Mouse (Mus musculus): Measurements from ENCODE around the gene Kcp. TPM values are rescaled to one million over a fixed set of nuclear protein-coding genes. Genes with fewer than 3 reads are reported as not detected.
A peak's percentile ranks its signal among the peaks of the same experiment; 100 is the strongest.

Gene Kcp
- polyA plus RNA-seq, 1 experiment from 2014 or later = 16.9 TPM

DNA sequence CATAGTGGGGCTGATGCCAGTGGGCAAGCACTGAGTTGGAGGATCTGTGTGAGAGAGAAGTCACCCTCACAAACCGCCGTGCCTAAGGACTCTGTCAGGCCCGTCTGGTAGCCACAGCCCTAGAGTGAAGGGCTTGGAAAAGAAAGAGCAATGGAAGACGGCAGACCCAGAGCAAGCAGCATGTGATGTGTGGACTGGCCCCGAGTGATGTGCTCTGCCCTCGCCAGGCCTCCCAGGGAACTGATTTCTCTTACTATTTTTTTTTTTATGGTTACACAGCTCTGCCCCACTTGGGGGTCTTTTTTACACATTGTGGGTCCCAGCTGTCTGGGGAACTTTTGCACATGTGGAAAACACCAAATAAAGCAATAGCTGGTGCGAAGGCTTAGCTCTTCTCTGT is 46.2 kb downstream of the Kcp start:
- H3K36me3 ChIP-seq (ENCODE audit: control insufficient read depth, insufficient read depth, low read length) = peaks cover 3% of the 10 kb centered on the region; the same call in 1 of the 2 replicates
- H3K27ac ChIP-seq (ENCODE audit: low read length) = no peak overlapping the region
- no peak overlapping the region for H3K9ac ChIP-seq (ENCODE audit: low read length)
- no peaks in the 10 kb centered on the region for H3K9me3 ChIP-seq (replicated peaks; ENCODE audit: control insufficient read depth, low read length)
- no peaks in the 10 kb centered on the region for H3K27me3 ChIP-seq (ENCODE audit: control insufficient read depth, insufficient read depth, low read length)
- H3K4me3 ChIP-seq (replicated peaks; ENCODE audit: low read length) = no peak overlapping the region
- H3K4me2 ChIP-seq (ENCODE audit: low read depth, low read length) = no peak overlapping the region
- no peak for ATAC-seq (ENCODE audit: insufficient read depth, low FRiP score)
- H3K4me1 ChIP-seq (ENCODE audit: control insufficient read depth, insufficient read depth, low read length) = no peaks in the 10 kb centered on the region
- 55% methylated on average over 7 of the region's 7 CpGs for WGBS

DNA sequence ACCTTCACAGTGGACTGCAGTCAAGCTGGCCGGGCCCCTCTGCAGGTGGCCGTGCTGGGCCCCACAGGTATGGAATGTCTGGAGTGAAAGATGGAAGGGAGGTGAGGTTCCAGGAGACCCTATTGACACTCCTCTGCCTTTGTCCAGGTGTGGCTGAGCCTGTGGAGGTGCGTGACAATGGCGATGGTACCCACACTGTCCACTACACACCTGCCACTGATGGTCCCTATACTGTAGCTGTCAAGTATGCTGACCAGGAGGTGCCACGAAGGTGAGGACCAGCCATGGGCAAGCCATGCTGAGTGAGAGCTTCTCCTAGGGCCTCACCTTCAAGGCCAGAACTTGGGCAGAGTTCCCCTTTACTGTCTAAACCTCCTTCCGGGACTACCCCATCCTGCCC is 57.1 kb downstream of the Kcp start:
- no peak for ATAC-seq (ENCODE audit: insufficient read depth, low FRiP score)
- Histone ChIP-seq H3K4me2 (ENCODE audit: low read depth, low read length) (no peak overlapping the region), H3K4me1 (ENCODE audit: control insufficient read depth, insufficient read depth, low read length) (no peaks in the 10 kb centered on the region), H3K27ac (ENCODE audit: low read length) (no peak overlapping the region), H3K9ac (ENCODE audit: low read length) (no peak overlapping the region), H3K4me3 (replicated peaks; ENCODE audit: low read length) (no peak overlapping the region), H3K27me3 (ENCODE audit: control insufficient read depth, insufficient read depth, low read length) (no peaks in the 10 kb centered on the region), H3K9me3 (replicated peaks; ENCODE audit: control insufficient read depth, low read length) (no peaks in the 10 kb centered on the region), H3K36me3 (ENCODE audit: control insufficient read depth, insufficient read depth, low read length) (0 out of 2 replicates have a peak, but pooled peaks cover 9% of the 10 kb centered on the region)
- WGBS = 93% methylated on average over 6 of the region's 6 CpGs

DNA sequence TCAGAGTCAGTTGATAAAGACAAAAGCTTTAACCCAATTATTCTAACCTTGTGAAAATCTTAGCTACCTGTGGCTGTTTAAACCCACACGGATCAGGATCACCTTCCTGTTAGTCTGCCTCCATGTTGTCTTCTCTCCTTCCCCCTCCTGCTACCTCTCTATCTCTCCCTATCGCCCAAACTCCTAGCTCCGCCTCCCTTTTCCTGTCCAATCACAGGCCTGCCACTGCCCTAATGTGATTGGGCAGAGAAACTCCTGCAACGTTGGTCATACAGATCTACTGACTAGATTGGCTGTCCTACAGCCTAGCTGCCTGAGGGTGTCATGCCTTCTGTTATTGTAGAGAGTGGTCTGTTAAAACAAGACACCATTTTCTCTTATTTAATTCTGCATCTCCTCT is 57.9 kb downstream of the Kcp start:
- no peaks in the 10 kb centered on the region for H3K9me3 ChIP-seq (replicated peaks; ENCODE audit: control insufficient read depth, low read length)
- no peaks in the 10 kb centered on the region for H3K27me3 ChIP-seq (ENCODE audit: control insufficient read depth, insufficient read depth, low read length)
- no peak overlapping the region for H3K9ac ChIP-seq (ENCODE audit: low read length)
- no peak for ATAC-seq (ENCODE audit: insufficient read depth, low FRiP score)
- no peaks in the 10 kb centered on the region for H3K4me1 ChIP-seq (ENCODE audit: control insufficient read depth, insufficient read depth, low read length)
- H3K4me2 ChIP-seq (ENCODE audit: low read depth, low read length) = no peak overlapping the region
- 34% methylated on average over 4 of the region's 4 CpGs for WGBS
- H3K4me3 ChIP-seq (replicated peaks; ENCODE audit: low read length) = no peak overlapping the region
- H3K36me3 ChIP-seq (ENCODE audit: control insufficient read depth, insufficient read depth, low read length) = 0 out of 2 replicates have a peak, but pooled peaks cover 14% of the 10 kb centered on the region
- H3K27ac ChIP-seq (ENCODE audit: low read length) = no peak overlapping the region

DNA sequence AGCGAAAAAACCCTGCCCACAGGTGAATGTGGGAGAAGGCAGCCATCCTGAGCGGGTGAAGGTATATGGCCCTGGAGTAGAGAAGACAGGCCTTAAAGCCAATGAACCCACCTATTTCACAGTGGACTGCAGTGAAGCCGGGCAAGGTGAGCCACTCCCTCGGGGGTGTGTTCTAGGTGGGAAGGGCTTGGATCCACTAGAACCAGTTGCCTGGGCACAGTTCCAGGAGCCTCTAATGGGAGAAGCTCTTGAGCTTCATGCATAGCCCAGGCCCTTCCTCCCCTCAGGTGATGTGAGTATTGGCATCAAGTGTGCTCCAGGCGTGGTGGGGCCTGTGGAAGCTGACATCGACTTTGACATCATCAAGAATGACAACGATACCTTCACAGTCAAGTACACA is 62.4 kb downstream of the Kcp start:
- Histone ChIP-seq H3K27ac (ENCODE audit: low read length) (no peak overlapping the region), H3K4me2 (ENCODE audit: low read depth, low read length) (no peak overlapping the region), H3K9ac (ENCODE audit: low read length) (no peak overlapping the region), H3K4me3 (replicated peaks; ENCODE audit: low read length) (no peak overlapping the region), H3K4me1 (ENCODE audit: control insufficient read depth, insufficient read depth, low read length) (no peaks in the 10 kb centered on the region), H3K9me3 (replicated peaks; ENCODE audit: control insufficient read depth, low read length) (no peaks in the 10 kb centered on the region), H3K36me3 (ENCODE audit: control insufficient read depth, insufficient read depth, low read length) (peaks cover 9% of the 10 kb centered on the region; the same call in 1 of the 2 replicates), H3K27me3 (ENCODE audit: control insufficient read depth, insufficient read depth, low read length) (no peaks in the 10 kb centered on the region)
- WGBS = 93% methylated on average over 7 of the region's 7 CpGs
- no peak for ATAC-seq (ENCODE audit: insufficient read depth, low FRiP score)

DNA sequence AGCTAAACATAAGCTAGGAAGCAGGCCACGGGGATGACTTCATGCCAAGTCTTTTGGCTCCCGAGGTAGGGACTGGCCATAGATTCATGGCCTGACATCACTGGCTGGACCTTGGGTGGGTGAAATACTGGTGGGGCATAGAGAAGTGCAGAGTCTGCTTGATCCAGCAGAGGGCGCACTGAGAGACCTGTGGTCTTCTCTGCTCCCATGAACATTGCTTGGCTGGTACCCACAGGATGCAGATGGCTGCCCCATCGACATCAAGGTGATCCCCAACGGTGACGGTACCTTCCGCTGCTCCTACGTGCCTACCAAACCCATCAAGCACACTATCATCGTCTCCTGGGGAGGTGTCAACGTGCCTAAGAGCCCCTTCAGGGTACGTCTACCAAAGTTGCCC is 63.0 kb downstream of the Kcp start:
- Histone ChIP-seq H3K36me3 (ENCODE audit: control insufficient read depth, insufficient read depth, low read length) (peaks cover 9% of the 10 kb centered on the region; the same call in 1 of the 2 replicates), H3K4me3 (replicated peaks; ENCODE audit: low read length) (no peak overlapping the region), H3K9me3 (replicated peaks; ENCODE audit: control insufficient read depth, low read length) (no peaks in the 10 kb centered on the region), H3K27me3 (ENCODE audit: control insufficient read depth, insufficient read depth, low read length) (no peaks in the 10 kb centered on the region), H3K9ac (ENCODE audit: low read length) (no peak overlapping the region), H3K4me1 (ENCODE audit: control insufficient read depth, insufficient read depth, low read length) (no peaks in the 10 kb centered on the region), H3K4me2 (ENCODE audit: low read depth, low read length) (no peak overlapping the region), H3K27ac (ENCODE audit: low read length) (no peak overlapping the region)
- 67% methylated on average over 11 of the region's 11 CpGs for WGBS
- no peak for ATAC-seq (ENCODE audit: insufficient read depth, low FRiP score)

DNA sequence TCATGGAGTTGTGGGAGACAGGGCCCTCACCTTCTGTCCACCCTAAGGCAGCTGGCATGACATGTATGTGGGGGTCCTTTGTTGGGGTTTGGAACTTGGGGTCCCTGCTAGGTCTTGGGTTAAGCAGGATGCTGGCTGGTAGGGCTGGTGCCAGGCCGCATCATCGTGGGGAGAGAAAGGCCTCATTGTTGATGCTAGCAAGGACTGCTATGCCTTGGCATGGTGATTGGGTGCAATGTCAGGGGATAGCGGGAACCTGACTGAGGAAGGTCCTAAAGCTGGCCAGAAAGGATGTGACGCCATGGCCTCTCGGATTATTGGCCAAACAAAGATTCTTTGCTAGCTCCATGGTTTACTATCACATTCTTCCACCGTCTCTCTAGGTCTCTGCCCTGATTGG is 68.0 kb downstream of the Kcp start:
- Histone ChIP-seq H3K36me3 (ENCODE audit: control insufficient read depth, insufficient read depth, low read length) (peaks cover 4% of the 10 kb centered on the region; the same call in 1 of the 2 replicates), H3K4me3 (replicated peaks; ENCODE audit: low read length) (no peak overlapping the region), H3K9ac (ENCODE audit: low read length) (no peak overlapping the region), H3K4me1 (ENCODE audit: control insufficient read depth, insufficient read depth, low read length) (peaks cover 10% of the 10 kb centered on the region), H3K4me2 (ENCODE audit: low read depth, low read length) (no peak overlapping the region), H3K27me3 (ENCODE audit: control insufficient read depth, insufficient read depth, low read length) (no peaks in the 10 kb centered on the region; the same call in 1 of the 2 replicates), H3K9me3 (replicated peaks; ENCODE audit: control insufficient read depth, low read length) (no peaks in the 10 kb centered on the region), H3K27ac (ENCODE audit: low read length) (no peak overlapping the region)
- ATAC-seq (ENCODE audit: insufficient read depth, low FRiP score) = no peak
- 83% methylated on average over 6 of the region's 6 CpGs for WGBS

DNA sequence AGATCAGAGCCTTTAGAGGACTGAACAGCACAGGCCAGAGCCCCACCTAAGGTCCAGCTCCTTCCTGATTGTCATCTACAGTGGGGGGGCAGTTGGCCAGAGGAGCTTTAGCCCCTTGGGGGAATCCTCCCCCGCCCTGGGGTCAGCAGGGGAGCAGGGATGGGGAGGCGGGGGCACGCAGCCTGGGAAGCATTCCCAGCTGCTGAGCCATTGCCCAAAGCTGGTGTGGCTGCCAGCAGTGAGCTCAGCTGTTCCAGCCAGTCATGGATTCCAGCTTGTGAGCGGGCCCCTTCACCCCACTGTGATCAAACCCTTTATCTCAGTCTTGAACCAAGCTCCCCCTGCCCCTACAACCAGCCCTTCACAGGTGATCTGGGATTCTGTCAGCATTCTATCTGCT is 68.5 kb downstream of the Kcp start:
- peaks cover 2% of the 10 kb centered on the region for H3K27me3 ChIP-seq (ENCODE audit: control insufficient read depth, insufficient read depth, low read length)
- H3K9ac ChIP-seq (ENCODE audit: low read length) = no peak overlapping the region
- ATAC-seq (ENCODE audit: insufficient read depth, low FRiP score) = no peak
- no peak overlapping the region for H3K27ac ChIP-seq (ENCODE audit: low read length)
- H3K36me3 ChIP-seq (ENCODE audit: control insufficient read depth, insufficient read depth, low read length) = peaks cover 3% of the 10 kb centered on the region; the same call in 1 of the 2 replicates
- WGBS = 68% methylated on average over 4 of the region's 4 CpGs
- peaks cover 10% of the 10 kb centered on the region for H3K4me1 ChIP-seq (ENCODE audit: control insufficient read depth, insufficient read depth, low read length)
- H3K4me3 ChIP-seq (replicated peaks; ENCODE audit: low read length) = no peak overlapping the region
- no peaks in the 10 kb centered on the region for H3K9me3 ChIP-seq (replicated peaks; ENCODE audit: control insufficient read depth, low read length)
- H3K4me2 ChIP-seq (ENCODE audit: low read depth, low read length) = no peak overlapping the region

DNA sequence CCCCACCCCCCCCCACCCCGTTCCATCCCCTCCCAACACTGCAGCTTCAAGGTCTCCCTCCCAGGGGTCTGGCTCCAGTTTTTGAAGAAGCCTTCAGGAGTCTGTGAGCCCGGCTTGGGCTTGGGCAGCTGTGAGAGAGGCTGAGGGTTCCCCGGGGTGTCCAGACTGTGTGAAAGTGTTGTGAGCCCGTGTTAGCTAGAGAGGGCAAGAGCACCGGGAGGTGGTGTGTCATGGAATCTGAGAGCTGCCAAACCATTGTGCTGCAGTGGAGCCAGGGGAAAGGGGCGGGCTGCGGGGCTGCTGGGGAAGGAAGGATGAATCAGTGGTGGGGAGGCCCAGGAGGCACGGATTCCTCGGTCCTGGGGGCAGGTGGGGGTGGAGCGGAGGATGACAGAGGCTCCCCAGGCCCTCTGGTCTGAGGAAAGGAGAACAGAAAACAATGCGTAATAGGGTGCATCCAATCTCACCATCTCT is 71.3 kb downstream of the Kcp start:
- Histone ChIP-seq H3K4me1 (ENCODE audit: control insufficient read depth, insufficient read depth, low read length) (peaks cover 16% of the 10 kb centered on the region), H3K4me3 (replicated peaks; ENCODE audit: low read length) (peak overlapping the region; percentile 68), H3K27me3 (ENCODE audit: control insufficient read depth, insufficient read depth, low read length) (peaks cover 11% of the 10 kb centered on the region), H3K9ac (ENCODE audit: low read length) (peak overlapping the region; percentile 83), H3K36me3 (ENCODE audit: control insufficient read depth, insufficient read depth, low read length) (no peaks in the 10 kb centered on the region), H3K9me3 (replicated peaks; ENCODE audit: control insufficient read depth, low read length) (no peaks in the 10 kb centered on the region), H3K4me2 (ENCODE audit: low read depth, low read length) (peak overlapping the region; percentile 72), H3K27ac (ENCODE audit: low read length) (peak overlapping the region; percentile 93)
- ATAC-seq (ENCODE audit: insufficient read depth, low FRiP score) = peak; percentile 5; the same call in 1 of the 2 replicates
- 8% methylated on average over 11 of the region's 11 CpGs for WGBS

DNA sequence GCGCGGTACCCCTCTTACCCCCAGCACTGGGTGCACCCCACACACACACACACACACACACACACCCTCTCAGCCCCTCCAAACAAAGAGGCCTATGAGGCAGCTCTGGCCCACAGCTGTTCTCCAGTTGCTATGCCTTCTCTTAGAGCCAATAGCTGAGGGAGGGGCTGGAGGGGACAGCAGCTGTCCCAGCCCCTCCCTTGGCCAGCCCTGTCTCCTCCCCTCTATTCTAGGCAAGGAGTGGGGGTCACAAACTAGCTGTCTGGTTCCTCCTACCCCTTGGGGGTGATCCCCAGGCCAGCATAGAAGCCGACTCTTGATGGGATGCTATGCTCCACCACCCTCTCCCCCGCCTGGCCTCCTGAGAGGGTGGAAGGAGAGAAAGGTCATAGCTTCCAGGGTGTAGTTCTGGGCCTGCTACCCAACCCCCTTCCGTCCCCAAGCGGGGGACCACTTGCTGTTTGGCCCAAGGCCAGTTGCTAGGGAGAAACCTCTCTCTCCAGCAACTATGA is 71.8 kb downstream of the Kcp start:
- H3K4me3 ChIP-seq (replicated peaks; ENCODE audit: low read length) = peak overlapping the region; percentile 68
- WGBS = 19% methylated on average over 6 of the region's 6 CpGs
- peak overlapping the region; percentile 72 for H3K4me2 ChIP-seq (ENCODE audit: low read depth, low read length)
- H3K27ac ChIP-seq (ENCODE audit: low read length) = peak overlapping the region; percentile 93
- no peaks in the 10 kb centered on the region for H3K9me3 ChIP-seq (replicated peaks; ENCODE audit: control insufficient read depth, low read length)
- peaks cover 16% of the 10 kb centered on the region for H3K4me1 ChIP-seq (ENCODE audit: control insufficient read depth, insufficient read depth, low read length)
- peaks cover 11% of the 10 kb centered on the region for H3K27me3 ChIP-seq (ENCODE audit: control insufficient read depth, insufficient read depth, low read length)
- ATAC-seq (ENCODE audit: insufficient read depth, low FRiP score) = peak; percentile 63
- no peaks in the 10 kb centered on the region for H3K36me3 ChIP-seq (ENCODE audit: control insufficient read depth, insufficient read depth, low read length)
- peak overlapping the region; percentile 83 for H3K9ac ChIP-seq (ENCODE audit: low read length)
